Mouse (Mus musculus) liver, adult (tissue): ENCODE results near the gene Sox5.

Experiments used
- GATA4 ChIP-seq: IDR thresholded peaks from 2 replicates; pipeline ENCODE4 v1.6.1; 2014; ENCODE audit warnings: mild to moderate bottlenecking, low read length; ENCODE audit not compliant: insufficient replicate concordance

The Sox5 gene

GRCm38 (mm10) chr6:144179111-144179510, 602.7 kb downstream of the Sox5 start:
- no peak for TF ChIP-seq GATA4

GRCm38 (mm10) chr6:144176674-144177073, 605.1 kb downstream of the Sox5 start:
- no peak for TF ChIP-seq GATA4

GRCm38 (mm10) chr6:144175590-144175989, 606.2 kb downstream of the Sox5 start:
- no peak for TF ChIP-seq GATA4

- TF ChIP-seq GATA4: no peak
Observed at GRCm38 (mm10) chr6:144170541-144170940, 611.2 kb downstream of the Sox5 start.

- no peak for TF ChIP-seq GATA4
Observed at GRCm38 (mm10) chr6:144169791-144170190, 612.0 kb downstream of the Sox5 start.

GRCm38 (mm10) chr6:144168696-144169476, 612.9 kb downstream of the Sox5 start:
- no peak for TF ChIP-seq GATA4

- no peak for TF ChIP-seq GATA4
Observed at GRCm38 (mm10) chr6:144167058-144167457, 614.7 kb downstream of the Sox5 start.

GRCm38 (mm10) chr6:144166651-144167050, 615.1 kb downstream of the Sox5 start:
- no peak for TF ChIP-seq GATA4

GRCm38 (mm10) chr6:144166104-144166503, 615.7 kb downstream of the Sox5 start:
- TF ChIP-seq GATA4: no peak

- no peak for TF ChIP-seq GATA4
Observed at GRCm38 (mm10) chr6:144163501-144163900, 618.3 kb downstream of the Sox5 start.

- no peak for TF ChIP-seq GATA4
Observed at GRCm38 (mm10) chr6:144158637-144159036, 623.1 kb downstream of the Sox5 start.

- TF ChIP-seq GATA4: no peak
Observed at GRCm38 (mm10) chr6:144154892-144155424, 626.8 kb downstream of the Sox5 start.

GRCm38 (mm10) chr6:144151957-144152356, 629.8 kb downstream of the Sox5 start:
- no peak for TF ChIP-seq GATA4

GRCm38 (mm10) chr6:144151075-144151474, 630.7 kb downstream of the Sox5 start:
- no peak for TF ChIP-seq GATA4

- no peak for TF ChIP-seq GATA4
Observed at GRCm38 (mm10) chr6:144137397-144137796, 644.4 kb downstream of the Sox5 start.

- no peak for TF ChIP-seq GATA4
Observed at GRCm38 (mm10) chr6:144136894-144137293, 644.9 kb downstream of the Sox5 start.

- no peak for TF ChIP-seq GATA4
Observed at GRCm38 (mm10) chr6:144129927-144130326, 651.9 kb downstream of the Sox5 start.

- TF ChIP-seq GATA4: no peak
Observed at GRCm38 (mm10) chr6:144119961-144120360, 661.8 kb downstream of the Sox5 start.

- no peak for TF ChIP-seq GATA4
Observed at GRCm38 (mm10) chr6:144116646-144117045, 665.1 kb downstream of the Sox5 start.
